Mouse (Mus musculus): ENCODE measurements around the gene Tubb2a.

Tubb2a gene

DNA sequence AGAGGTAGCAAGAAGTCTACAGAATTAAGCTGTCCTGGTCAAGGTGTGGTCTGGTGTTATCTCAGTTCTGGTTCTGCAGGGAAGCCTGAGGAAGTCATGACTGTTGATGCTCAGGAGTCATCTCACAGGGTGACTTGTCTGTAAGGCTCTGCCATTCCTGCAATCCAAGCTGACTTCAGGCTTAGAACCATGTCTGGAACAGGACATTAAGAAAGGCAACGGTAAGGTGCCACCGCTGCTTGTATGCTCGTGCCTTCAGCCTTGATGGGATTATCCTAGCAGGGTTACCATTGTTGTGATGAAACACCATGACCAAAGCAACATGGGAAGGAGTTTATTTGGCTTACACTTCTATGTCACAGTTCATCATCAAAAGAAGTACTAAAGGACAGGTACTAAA, 30.3 kb downstream of the Tubb2a start:
- DNase-seq: no peak

DNA sequence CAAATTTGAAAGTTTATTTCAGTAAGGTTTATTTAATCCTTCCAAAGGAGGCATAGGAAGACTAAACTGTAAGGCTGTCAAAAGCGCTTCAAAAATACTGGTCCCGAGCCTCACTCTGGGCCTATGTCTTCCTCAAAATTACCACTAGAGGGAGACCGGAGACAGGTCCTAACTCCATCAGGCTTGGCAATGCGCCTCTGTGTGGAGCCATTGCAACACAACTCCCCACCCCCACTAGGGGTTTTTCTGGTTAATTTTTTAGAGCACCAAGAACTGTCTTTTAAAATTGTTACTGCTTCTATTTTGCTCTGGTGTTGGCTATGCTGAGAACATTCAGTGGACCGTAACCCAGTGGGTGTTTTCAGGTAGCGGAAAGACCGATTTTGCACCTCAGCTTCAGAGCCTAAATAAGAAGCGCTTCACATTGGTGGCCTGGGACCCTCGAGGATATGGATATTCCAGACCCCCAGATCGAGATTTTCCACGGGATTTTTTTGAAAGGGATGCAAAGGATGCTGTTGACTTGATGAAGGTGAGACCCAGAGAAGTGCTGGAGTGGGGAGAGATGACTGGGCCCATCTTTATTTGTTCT, 31.3 kb downstream of the Tubb2a start:
- peak; percentile 83 for DNase-seq

DNA sequence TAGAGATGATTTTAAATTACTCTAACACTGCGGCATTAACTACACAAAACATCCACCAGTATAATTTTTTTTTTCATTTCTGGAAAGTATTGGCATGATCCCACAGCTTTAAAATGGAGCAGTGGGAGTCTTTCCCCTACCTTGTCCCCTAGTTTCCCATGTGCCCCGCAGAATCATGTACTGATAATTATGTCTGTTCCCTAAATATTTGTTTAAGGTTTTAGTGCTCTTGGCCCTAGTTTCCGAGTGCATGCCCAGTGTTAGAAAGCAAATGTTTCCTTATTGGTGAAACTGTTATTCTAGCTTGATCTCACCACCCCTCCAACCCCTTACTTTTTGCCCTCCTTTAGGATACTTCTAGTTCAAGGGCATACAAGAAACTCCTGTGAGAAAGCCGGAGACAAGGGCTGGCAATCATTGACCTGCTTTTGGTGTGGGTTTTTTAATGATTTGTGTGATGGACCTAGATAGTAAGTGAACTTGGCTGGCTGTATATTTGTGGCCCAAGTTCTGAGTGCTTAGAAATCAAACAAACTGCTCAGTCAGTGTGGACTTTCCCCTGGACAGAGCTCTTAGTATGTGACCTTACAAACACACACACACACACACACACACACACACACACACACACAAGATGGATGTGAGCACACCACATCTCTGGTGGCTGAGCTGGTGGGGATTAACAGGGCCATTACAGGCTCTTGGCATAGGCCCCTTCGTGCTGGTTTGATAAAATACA, 32.1 kb downstream of the Tubb2a start:
- no peak for DNase-seq

DNA sequence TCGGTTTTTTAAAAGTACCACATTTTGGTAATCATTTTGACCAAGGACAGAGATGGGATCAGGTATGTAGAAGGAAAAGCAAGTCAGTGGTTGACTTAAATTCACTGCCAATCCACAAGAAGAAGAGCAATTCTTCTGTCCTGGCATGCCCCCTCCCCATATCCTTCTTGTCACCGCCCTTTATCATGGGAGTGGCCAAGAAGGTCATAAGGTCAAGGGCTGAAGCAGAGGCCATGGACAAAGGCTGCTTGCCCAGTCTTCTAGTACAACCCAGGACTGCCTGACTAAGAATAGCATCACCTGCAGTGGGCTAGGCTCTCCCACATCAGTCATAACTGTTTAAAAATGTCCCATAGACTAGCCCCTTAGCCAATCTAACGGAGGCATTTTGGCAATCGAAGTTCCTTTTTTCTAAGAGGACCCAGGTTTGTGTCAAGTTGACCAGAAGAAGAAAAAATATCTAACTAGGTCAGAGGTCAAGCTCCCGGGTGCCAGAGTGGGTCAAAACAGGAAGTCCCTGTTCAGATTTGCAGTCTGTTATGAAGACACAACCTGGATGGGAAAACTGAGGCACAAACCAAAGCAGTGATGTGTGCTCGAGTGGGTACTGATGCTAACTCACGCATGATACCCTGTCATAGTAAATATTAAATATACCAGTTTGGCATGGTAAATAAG, 34.0 kb downstream of the Tubb2a start:
- DNase-seq: no peak

DNA sequence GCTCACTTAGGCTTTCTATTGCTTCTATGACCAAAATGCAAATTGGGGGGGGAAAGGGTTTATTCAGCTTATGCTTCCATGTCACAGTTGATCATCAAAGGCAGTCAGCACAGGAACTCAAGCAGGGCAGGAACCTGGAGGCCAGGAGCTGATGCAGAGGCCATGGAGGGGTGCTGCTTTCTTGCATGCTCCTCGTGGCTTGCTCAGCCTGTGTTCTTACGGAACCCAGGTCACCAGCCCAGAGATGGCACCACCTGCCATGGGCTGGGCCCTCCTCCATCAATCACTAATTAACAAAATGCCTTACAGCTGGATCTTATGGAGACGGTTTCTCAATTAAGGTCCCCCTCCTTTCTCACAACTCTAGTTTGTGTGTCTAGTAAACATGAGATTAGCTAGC, 37.7 kb downstream of the Tubb2a start:
- DNase-seq: no peak

DNA sequence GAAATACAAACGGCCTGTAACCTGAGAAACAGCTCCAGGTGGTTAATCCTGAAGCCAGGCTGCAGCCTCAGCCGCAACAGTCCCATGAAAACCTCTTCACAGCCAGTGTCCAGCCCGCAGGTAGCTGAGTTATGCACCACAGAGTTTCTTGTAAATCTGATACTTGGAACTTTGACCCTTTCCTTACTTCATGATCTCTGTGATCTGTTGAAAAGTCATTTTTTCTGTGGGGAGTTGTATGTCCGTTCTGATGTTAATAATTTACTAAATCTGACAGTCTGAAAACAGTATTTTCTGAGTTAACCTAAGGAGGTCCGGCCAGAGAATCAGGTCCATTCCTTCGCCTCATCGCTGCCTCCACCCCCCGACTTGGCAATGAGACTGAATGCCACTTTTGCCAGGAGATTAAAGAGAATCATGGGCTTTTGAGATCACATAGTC, 38.9 kb downstream of the Tubb2a start:
- DNase-seq: no peak

DNA sequence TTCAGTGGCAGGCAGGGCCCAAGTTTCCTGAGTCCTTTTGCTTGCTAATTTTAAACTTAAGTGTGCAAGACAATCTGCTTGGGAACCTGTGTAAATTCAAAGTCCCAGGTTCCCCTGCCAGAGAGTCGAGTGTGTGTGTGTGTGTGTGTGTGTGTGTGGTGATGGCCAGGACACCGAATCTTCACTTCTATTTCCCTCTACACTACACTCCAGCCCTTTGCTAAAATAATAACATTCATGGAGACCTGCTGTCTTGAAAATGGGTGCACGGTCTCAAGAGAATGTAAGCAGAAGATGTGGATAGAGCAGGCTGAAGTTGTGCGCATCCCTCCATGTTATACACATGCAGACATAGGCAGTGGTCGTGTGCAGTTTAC, 39.8 kb downstream of the Tubb2a start:
- DNase-seq: no peak

DNA sequence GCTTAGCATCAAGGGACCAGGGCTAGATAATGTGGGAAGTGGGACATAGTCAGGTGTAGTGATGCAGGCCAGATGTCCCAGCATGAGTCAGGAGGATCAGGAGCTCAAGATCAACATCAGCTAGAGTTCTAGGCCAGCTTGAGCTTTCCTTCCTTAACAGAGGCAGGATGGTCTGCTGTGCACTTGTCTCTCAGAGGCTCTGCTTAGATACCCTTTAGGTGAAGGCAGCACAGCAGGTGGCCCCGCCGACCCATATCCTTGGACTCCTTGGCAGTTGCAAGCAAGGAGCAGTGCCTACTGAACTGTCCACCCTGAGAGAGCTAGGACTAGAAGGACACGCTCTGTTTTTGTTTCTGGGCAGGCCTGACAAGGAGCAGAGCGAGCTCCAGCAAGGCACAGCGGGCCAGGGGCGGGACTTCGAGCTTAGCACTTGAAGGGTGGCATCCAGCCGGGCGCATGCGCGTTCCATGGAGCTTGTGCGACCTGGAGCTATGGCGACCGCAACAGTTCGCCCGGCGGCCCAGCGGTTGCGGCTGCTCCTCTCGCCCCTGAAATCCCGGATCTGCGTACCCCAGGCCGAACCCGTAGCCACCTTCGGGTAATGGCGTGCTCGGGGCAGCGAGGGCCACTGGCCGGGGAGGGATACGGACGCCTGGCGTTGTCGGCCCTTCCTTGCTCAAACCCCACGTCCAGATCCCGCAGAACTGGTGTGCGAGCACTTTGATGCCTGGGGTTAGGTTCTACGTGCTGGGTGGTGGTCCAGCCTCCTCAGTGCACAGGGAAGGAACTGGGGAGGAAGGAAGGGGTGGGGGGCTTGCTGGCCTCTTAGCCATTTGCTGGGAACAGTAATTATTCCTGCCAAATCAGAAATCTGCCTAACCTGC, 40.4 kb downstream of the Tubb2a start, which contains the start of gene Bphl:
TSS of gene Bphl (plus strand) at position 426 of the 884 bp plus-strand sequence.
- DNase-seq: peak; percentile 96

DNA sequence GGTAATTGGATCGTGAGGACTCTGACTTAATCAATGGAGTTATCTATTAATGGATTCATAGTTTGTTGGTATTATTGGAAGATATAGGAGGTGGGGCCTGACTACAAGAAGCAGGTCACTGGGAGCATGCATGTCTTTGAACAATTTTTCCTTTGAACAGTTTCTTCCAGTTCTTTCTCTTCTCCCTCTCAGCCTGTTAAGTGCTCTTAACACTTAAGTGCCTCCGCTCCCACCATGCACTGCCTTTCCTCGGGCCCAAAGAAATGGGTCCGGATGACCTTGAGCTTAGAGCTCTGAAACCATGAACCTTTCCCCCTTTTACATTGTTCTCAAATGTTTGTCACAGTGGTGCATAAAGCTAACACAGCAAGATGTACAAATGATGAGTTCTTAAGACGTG, 41.1 kb downstream of the Tubb2a start:
- no peak for DNase-seq

DNA sequence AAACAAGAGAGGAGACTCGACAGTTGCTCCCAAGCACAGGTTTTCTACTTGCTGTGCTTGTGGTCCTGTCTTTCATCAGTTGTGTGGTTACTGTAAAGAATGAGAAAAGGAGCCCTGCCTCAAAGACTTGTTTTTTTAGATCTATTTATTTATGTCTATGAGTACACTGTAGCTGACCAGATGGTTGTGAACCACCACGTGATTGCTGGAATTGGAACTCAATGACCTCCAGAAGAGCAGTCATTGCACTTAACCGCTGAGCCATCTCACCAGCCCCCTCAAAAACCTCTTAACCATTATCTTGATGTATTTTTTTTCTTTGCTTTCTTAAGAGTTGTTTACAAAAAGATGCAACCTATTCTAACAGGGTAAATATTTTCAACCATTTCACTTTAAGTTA, 42.4 kb downstream of the Tubb2a start:
- DNase-seq: no peak

DNA sequence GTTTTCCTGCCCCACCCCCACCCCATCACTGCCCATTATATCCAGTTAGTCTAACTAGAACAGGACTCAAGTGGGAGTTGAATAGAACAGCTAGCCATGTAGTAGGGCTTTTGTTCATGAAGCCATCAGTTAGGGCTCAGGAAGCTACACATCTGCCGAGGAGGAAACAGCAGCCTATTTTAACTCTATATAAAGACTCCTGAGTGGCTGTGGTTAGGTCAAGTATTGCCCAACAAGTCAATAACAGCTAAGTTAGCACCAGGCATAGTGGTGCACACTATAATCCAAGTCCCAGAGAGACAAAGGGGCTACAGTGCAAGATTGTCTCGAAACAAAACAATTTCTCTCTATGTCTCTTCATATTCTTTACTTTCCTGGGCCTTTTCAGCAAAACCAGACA, 45.8 kb downstream of the Tubb2a start:
- no peak for DNase-seq
